Mouse (Mus musculus) ES-E14 (cell line): ENCODE data around the gene Srgap2. TPM values are rescaled to one million over a fixed set of nuclear protein-coding genes. Genes with fewer than 3 reads are reported as not detected.
A peak's percentile ranks its signal among the peaks of the same experiment; 100 is the strongest.

Experiments
- DNase-seq: peaks from one replicate; pipeline ENCODE4 v3.0.0-alpha.2; 2013; ENCODE audit warnings: low read depth, low spot score
- H3K27ac ChIP-seq: 2 replicates; pipeline ENCODE4 v1.5.1; 2012; ENCODE audit warnings: low read depth, mild to moderate bottlenecking, low read length, moderate library complexity, mixed read lengths; ENCODE audit not compliant: poor library complexity, insufficient read depth, severe bottlenecking
- H3K36me3 ChIP-seq: 2 replicates; pipeline ENCODE4 v1.6.1; 2012; ENCODE audit warnings: mild to moderate bottlenecking, low read length, moderate library complexity, mixed read lengths; ENCODE audit not compliant: control insufficient read depth, poor library complexity, insufficient read depth, severe bottlenecking
- H3K4me1 ChIP-seq, 2 experiments: fragments of 150-350 bp in 1 of 2; sonication (generic) in 1 of 2; 2 replicates each; pipeline ENCODE4 v1.6.1; 2012; ENCODE audit warnings: low read length in 2 of 2, mild to moderate bottlenecking in 1 of 2, mixed read lengths in 1 of 2; ENCODE audit not compliant: control insufficient read depth in 2 of 2, insufficient read depth in 2 of 2, poor library complexity in 1 of 2
- H3K4me3 ChIP-seq, 2 experiments: fragments of 150-350 bp in 1 of 2; sonication (generic) in 1 of 2; 2 replicates each; pipeline ENCODE4 v1.5.1; 2012; ENCODE audit warnings: low read length in 2 of 2, low read depth in 1 of 2, mild to moderate bottlenecking in 1 of 2, mixed read lengths in 1 of 2; ENCODE audit not compliant: insufficient read depth in 1 of 2, poor library complexity in 1 of 2, severe bottlenecking in 1 of 2
- H3K9ac ChIP-seq: 2 replicates; pipeline ENCODE4 v1.6.1; 2012; ENCODE audit warnings: low read depth, mild to moderate bottlenecking, low read length, mixed read lengths; ENCODE audit not compliant: poor library complexity, insufficient read depth, severe bottlenecking
- H3K9me3 ChIP-seq: fragments of 150-350 bp; sonication (generic); 2 replicates; pipeline ENCODE4 v1.6.1; 2012; ENCODE audit warnings: low read depth, mild to moderate bottlenecking, low read length; ENCODE audit not compliant: control insufficient read depth, insufficient read depth
- CHD2 ChIP-seq: IDR thresholded peaks from 2 replicates; pipeline ENCODE4 v1.6.1; 2014; ENCODE audit warnings: mild to moderate bottlenecking, low read depth, low read length, inconsistent platforms
- HCFC1 ChIP-seq: IDR thresholded peaks from 2 replicates; pipeline ENCODE4 v1.6.1; 2012; ENCODE audit warnings: low read length, inconsistent platforms, borderline replicate concordance; ENCODE audit not compliant: insufficient read depth
- MAFK ChIP-seq: IDR thresholded peaks from 2 replicates; pipeline ENCODE4 v1.6.1; 2014; ENCODE audit warnings: mild to moderate bottlenecking, low read depth, low read length, inconsistent platforms; ENCODE audit not compliant: insufficient read depth
- ZC3H11A ChIP-seq: IDR thresholded peaks from 2 replicates; pipeline ENCODE4 v1.6.1; 2012; ENCODE audit warnings: low read depth, mild to moderate bottlenecking, inconsistent platforms, low read length, borderline replicate concordance
- ZNF384 ChIP-seq: IDR thresholded peaks from 2 replicates; pipeline ENCODE4 v1.6.1; 2012; ENCODE audit warnings: low read depth, low read length, inconsistent platforms
- in situ Hi-C, 2 experiments: fragments of 600-800 bp; cut with MboI; formaldehyde crosslinking; loops; one replicate each; pipeline ENCODE4 v1.15.1; 2025; ENCODE audit warnings: low sequenced_read_pairs in 2 of 2, inconsistent platforms in 1 of 2; ENCODE audit not compliant: unreplicated experiment in 2 of 2
- total RNA-seq: library from RNA; depleted of rRNA; stranded (reverse); fragments of 300-350 nt; gene quantifications from 2 replicates; pipeline ENCODE4 v1.2.3, GENCODE M21; 2012

Gene Srgap2
- total RNA-seq, 1 experiment, result 26.4 TPM

GRCm38 (mm10) chr1:131551956-131552355 is 24.8 kb upstream of the Srgap2 start:
- Histone ChIP-seq H3K4me1 (peaks cover 3 to 7% of the 10 kb centered on the region in 2 experiments; a peak in 2 of 4 replicates), H3K4me3 (no peak overlapping the region), H3K36me3 (no peaks in the 10 kb centered on the region), H3K27ac (no peak overlapping the region), H3K9me3 (no peaks in the 10 kb centered on the region), H3K9ac (no peak overlapping the region)
- DNase-seq, result no peak
- TF ChIP-seq HCFC1, result no peak
- no peak for TF ChIP-seq ZC3H11A
- TF ChIP-seq CHD2, result no peak
- no peak for TF ChIP-seq MAFK
- TF ChIP-seq ZNF384, result no peak
- in situ Hi-C loops, result loop anchor here (10.0 to 25.0 kb wide), 2 partner anchors 257 to 265 kb away; partner anchors contain the start of gene Ikbke (in 1 of the 2)

GRCm38 (mm10) chr1:131548494-131549365 is 21.6 kb upstream of the Srgap2 start:
- Histone ChIP-seq H3K4me3 (no peak overlapping the region), H3K36me3 (no peaks in the 10 kb centered on the region), H3K9ac (peak overlapping the region; percentile 32; the same call in 1 of the 2 replicates), H3K9me3 (no peaks in the 10 kb centered on the region), H3K4me1 (peaks cover 3 to 4% of the 10 kb centered on the region in 2 experiments; a peak in 1 of 4 replicates), H3K27ac (no peak overlapping the region)
- in situ Hi-C loops, result no loop called here
- DNase-seq, result no peak
- TF ChIP-seq HCFC1 (no peak), MAFK (no peak), CHD2 (no peak), ZC3H11A (no peak), ZNF384 (no peak)

- TF ChIP-seq ZC3H11A (no peak), MAFK (no peak), CHD2 (no peak), HCFC1 (no peak), ZNF384 (no peak)
These were observed 19.9 kb upstream of the Srgap2 start for GRCm38 (mm10) chr1:131546798-131547690.

GRCm38 (mm10) chr1:131543886-131544565 is 16.9 kb upstream of the Srgap2 start:
- in situ Hi-C loops, result no loop called here
- no peak for TF ChIP-seq ZNF384
- no peak for TF ChIP-seq MAFK
- Histone ChIP-seq H3K9me3 (no peaks in the 10 kb centered on the region), H3K4me1 (peaks cover 3 to 4% of the 10 kb centered on the region in 2 experiments; a peak in 1 of 4 replicates), H3K27ac (no peak overlapping the region), H3K4me3 (no peak overlapping the region), H3K9ac (no peak overlapping the region), H3K36me3 (no peaks in the 10 kb centered on the region)
- no peak for DNase-seq

More at GRCm38 (mm10) chr1:131546798-131547690, 19.9 kb upstream of the Srgap2 start:
- H3K36me3 ChIP-seq, result no peaks in the 10 kb centered on the region
- H3K9ac ChIP-seq, result no peak overlapping the region
- H3K27ac ChIP-seq, result no peak overlapping the region
- no peaks in the 10 kb centered on the region for H3K9me3 ChIP-seq
- in situ Hi-C loops, result no loop called here
- DNase-seq, result no peak
- H3K4me1 ChIP-seq, result peaks cover 3 to 4% of the 10 kb centered on the region in 2 experiments; a peak in 1 of 4 replicates
- H3K4me3 ChIP-seq, result no peak overlapping the region
